Mouse (Mus musculus) heart, postnatal 10 days (tissue): ENCODE results near the gene Asns. TPM values are rescaled to one million over a fixed set of nuclear protein-coding genes. Genes with fewer than 3 reads are reported as not detected.

Source experiments
- DNase-seq, 2 experiments: peaks; one replicate each; pipeline ENCODE4 v3.0.0; 2021
- intact Hi-C: fragments of 180-260 bp; cut with DNase I; formaldehyde crosslinking; loops from one replicate; pipeline ENCODE4 v1.15.1; 2025
- total RNA-seq, 2 experiments: library from RNA; stranded (reverse); gene quantifications; 2 replicates each; pipeline ENCODE4 v1.2.3; 2021

Gene Asns
- total RNA-seq: 10 to 100 TPM in 1 of 2 experiments, 1 to 10 TPM in 1; 7.5 to 10.3 TPM

DNA sequence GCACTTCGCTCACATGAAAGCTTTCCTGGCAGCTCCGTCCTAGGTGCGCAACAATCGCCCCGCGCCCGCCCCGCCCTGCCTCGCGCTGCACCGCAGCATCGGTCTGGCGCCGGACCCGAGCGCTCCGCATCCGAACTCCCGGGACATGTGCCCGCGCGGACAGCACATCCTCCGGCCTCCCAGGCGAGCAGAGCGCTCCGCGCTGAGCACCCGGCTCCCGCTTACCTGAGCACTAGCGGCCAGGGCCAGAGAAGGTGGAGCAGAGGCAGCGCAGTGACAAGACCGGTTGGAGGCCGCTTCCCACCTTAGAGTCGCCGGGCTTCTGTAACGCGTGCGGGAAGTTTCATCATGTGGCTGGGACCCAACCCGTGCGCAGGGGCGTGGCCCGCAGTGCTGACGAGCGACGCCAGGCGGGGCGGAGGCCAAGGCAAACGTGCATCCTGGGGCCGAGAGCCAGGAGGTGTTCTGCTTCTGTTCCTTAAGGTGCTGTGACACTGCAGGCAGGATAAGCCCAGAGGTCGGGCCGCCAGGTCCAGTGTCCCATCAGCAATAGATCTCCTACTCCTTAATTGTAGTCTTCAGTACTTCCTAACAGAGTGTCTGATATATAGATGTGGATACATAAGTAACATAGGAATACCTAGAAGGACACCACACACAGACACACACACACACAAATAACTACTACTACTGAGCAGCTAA is at the start of gene Asns:
Asns (minus strand) TSS at position 371 of the 702 bp plus-strand sequence.
- peak; percentile 64 to 68 for DNase-seq
- intact Hi-C loops: no loop called here

DNA sequence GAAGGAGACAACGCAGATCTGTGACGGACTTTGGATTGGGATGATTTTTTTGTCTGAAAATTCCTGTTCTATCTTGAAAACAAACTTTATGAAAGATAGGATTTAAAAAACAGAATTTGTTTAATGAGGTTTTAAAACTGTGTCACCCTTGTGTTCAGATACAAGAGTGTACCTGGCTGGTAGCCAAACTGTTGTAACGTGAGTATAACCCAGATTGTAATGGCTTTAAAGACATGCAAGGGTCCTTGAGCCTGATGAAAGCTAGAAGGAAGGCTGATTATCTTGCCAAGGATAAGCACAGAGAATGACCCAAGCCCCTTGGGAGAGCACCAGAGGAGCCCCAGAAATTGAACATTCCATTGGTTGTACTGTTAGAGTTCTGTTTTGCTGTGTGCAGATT is 48.7 kb upstream of the Asns start:
- intact Hi-C loops: no loop called here
- no peak for DNase-seq

DNA sequence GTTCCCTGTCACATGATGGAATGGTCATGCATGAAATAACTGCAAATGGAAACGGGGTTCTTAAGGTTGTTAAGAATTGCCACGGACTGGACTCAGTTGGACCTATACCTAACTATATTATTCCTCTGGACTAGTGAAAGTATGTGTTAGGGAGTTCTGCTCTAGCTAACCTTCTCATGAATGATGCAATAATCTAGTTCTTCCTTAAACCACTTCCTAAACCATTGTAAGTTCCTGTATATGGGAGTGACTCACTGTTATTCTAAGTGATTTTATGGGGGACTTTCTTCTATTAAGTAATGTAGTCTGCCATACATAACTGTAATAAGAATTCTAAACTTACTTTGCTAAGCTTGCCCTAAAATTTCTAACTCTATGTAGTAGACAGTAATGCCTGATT is 44.8 kb upstream of the Asns start:
- no peak for DNase-seq
- intact Hi-C loops: loop anchor here (10.0 kb wide), 1 partner anchor 1097 kb away; no protein-coding TSS in a partner anchor

- peak; percentile 84 to 93 for DNase-seq
- intact Hi-C loops: loop anchor here (1.0 to 10.0 kb wide), 6 partner anchors 251 to 1102 kb away; no protein-coding TSS in a partner anchor
These were observed 40.0 kb upstream of the Asns start for GRCm38 (mm10) chr6:7732754-7733708.

- no peak for DNase-seq
- intact Hi-C loops: loop anchor here (2.0 to 10.0 kb wide), 4 partner anchors 335 to 1103 kb away; no protein-coding TSS in a partner anchor
These were observed 39.0 kb upstream of the Asns start for GRCm38 (mm10) chr6:7732097-7732496.

DNA sequence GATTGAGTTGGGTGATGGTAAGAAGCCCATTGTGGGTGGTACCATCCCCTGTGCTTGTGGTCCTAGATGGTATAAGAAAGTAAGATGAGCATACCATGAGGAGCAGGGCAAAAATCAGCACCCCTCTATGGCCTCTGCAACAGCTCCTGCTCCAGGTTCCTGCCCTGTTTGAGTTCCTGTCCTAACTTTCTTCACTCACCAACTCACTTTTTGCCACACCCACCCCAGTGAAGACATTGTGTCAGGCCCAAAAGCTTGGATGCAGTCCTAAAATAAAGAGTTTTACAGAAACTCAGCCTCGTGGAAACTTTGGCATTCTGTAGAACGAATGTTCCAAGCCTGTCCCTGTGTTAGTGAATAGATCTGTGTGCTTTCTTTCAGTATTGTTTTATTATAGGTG is 36.1 kb upstream of the Asns start:
- DNase-seq: no peak
- intact Hi-C loops: no loop called here

GRCm38 (mm10) chr6:7728241-7728640 is 35.2 kb upstream of the Asns start:
- DNase-seq: no peak
- intact Hi-C loops: no loop called here

GRCm38 (mm10) chr6:7716236-7716635 is 23.2 kb upstream of the Asns start:
- DNase-seq: no peak
- intact Hi-C loops: no loop called here

DNA sequence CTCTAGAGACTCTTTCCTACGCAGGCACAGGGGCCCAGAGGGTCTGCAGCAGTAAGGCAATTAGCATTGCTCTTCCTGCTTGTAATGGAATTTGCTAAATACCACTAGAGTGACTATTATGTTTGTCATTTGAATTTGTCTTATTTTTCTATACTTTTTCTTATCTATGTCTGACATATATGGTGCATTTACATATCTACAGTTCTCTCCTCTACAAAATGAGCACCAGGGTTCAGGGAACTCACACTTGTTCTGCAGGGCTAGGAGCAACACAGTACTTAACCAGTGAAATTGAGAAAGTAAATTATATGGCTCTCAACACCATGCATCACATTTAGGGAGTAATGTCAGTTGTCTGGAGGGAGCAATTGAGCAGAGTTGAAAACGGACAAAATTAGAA is 21.2 kb upstream of the Asns start:
- intact Hi-C loops: no loop called here
- DNase-seq: no peak

DNA sequence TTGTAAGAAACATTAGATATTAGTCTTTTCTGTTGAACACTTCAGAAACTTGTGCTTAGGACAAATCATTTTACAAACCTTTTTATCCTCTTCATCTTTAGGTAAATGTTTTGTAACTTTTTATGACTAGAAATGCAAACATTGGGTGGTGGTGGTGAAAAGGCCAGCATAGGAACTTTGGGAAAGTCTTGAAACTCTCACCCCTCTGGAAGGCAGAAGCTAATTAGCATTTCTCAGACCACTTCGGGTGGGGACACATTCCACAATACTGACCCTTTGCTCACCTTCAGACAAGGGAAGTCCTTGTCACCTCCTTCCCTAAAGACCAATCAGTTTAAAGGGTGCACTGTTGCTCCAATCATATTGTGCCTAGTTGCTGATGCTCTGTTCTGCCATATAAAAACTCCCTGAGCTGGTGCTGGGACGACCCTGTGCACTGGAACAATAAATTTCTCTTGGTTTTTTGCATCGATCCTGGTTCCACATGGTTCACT is 18.8 kb upstream of the Asns start:
- intact Hi-C loops: no loop called here

GRCm38 (mm10) chr6:7708246-7708645 is 15.2 kb upstream of the Asns start:
- no peak for DNase-seq
- intact Hi-C loops: no loop called here

More for the DNA sequence above, 18.8 kb upstream of the Asns start:
- DNase-seq: no peak

- intact Hi-C loops: no loop called here
These were observed 13.7 kb upstream of the Asns start for GRCm38 (mm10) chr6:7706796-7707195.

DNA sequence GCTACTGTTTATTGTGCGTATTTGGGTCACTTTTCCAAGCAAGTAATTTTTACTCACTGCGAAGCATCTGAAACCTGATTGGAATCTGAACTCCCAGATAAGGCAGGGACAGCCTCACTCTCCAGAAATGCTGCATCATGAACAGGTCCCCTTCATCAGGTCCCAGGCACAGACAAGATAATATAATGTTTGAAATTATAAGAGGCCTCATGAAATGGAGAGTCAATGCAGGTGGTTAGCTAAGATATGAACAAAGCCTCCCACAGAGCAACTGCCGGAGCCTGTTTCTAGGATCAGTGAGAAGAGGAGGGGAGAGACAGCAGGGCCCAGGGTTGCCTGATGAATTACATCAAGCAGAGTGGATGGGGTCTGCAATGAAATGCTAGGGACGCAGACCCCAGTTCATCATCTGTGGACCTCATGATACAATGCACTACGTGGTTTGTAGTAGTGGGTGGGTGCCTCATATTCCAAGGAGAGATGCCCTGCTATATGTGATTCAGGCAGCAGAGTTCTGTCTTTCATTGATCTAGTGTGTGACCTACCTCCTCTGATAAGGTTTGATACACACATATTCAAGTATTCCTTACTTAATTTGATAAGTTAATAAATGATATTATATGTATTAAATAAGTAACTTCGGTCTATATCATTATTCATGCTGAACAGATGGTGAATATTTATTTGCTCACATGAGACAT is 5.1 kb upstream of the Asns start:
- intact Hi-C loops: no loop called here
- no peak for DNase-seq

More at GRCm38 (mm10) chr6:7706796-7707195, 13.7 kb upstream of the Asns start:
- DNase-seq: no peak

- intact Hi-C loops: no loop called here
- DNase-seq: no peak
These were observed 4.1 kb upstream of the Asns start for GRCm38 (mm10) chr6:7697077-7697643.

DNA sequence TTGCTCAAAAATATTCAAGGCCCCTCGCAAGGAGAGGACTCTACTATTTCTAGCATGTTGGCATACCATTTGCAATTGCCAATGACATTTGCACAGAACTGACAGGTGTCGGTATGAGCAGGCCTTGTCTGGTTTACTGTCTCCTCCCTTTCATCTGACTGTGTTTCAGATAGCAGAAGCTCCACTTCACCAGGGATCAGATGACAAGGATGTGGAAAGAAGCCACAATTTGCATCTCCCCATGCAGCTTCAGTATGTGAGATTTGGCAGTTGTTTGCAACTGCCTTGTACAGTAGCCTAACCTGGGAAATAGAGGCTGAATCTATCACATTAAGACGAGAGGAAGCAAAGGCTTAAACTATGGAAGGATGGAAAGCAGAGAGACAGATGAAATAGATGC is 3.6 kb upstream of the Asns start:
- DNase-seq: no peak
- intact Hi-C loops: no loop called here

- DNase-seq: no peak
- intact Hi-C loops: no loop called here
These were observed 2.8 kb upstream of the Asns start for GRCm38 (mm10) chr6:7695901-7696300.

GRCm38 (mm10) chr6:7693666-7694065 is 612 bp upstream of the Asns start:
- DNase-seq: no peak
- intact Hi-C loops: no loop called here

DNA sequence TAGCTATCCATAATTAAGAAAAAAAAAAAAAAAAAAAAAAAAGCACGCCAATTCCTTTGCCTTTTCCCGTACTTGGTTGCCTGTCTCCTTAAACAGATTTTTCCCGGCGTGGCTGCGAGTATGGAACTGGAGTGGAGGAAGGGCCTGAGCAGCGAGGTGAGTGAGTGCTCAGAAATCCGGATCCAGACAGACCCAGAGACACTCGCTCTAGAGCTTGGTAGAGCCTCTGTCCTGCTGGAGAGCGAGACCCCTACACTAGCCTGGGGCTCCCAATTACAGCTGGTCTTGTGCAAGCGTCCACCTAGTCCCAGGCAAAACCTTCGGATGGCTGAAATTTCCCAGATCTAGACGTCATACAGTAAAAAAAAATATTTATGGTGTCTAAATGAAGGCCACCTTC is 603 bp downstream of the Asns start:
- DNase-seq: peak in 1 of 2 experiments; percentile 4
- intact Hi-C loops: no loop called here

DNA sequence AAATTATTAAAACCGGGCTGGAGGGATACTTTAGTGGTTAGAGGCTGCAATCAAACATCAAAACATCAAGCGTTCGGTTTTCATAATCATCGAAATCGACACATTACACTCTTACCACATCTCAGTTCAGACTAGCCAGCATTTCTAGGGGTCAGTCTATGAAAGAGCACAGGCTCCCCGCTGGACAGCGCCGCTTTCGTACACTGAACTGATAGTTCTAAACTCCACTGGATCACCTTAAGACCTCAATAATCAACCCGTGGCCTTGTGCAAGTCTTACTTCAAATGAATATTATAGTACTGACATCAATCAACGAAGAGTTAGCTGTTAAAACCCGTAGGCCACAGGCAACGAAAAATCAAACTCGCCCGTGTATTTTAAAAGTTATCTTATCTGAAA is 1.0 kb downstream of the Asns start:
- intact Hi-C loops: no loop called here
- DNase-seq: no peak

- no peak for DNase-seq
- intact Hi-C loops: no loop called here
These were observed 2.6 kb downstream of the Asns start for GRCm38 (mm10) chr6:7690456-7690855.
